Mouse (Mus musculus) neural tube, embryonic 12.5 days (tissue): ENCODE measurements at regions not wholly inside any gene's neighbourhood (a gene's known extent, or its start where the extent isn't known, plus 50 kb on each side); places are given as distances from the start of the nearest gene placed in this dataset.

Source experiments
- ATAC-seq: fragments of 200-750 bp; cut with Nextera tagmentation; 2 replicates; pipeline ENCODE4 v1.8.0; 2017; ENCODE audit warnings: low read depth, mild to moderate bottlenecking, moderate TSS enrichment, moderate library complexity; ENCODE audit not compliant: low FRiP score
- H3K27ac ChIP-seq: fragments of 300-500 bp; sonication (generic); 2 replicates; pipeline ENCODE4 v1.5.1; 2016
- H3K27me3 ChIP-seq: fragments of 300-500 bp; sonication (generic); replicated peaks from 2 replicates; pipeline ENCODE4 v1.6.1; 2016; ENCODE audit warnings: mild to moderate bottlenecking
- H3K36me3 ChIP-seq: fragments of 300-500 bp; sonication (generic); 2 replicates; pipeline ENCODE4 v1.6.1; 2016; ENCODE audit warnings: mild to moderate bottlenecking
- H3K4me1 ChIP-seq: fragments of 300-500 bp; sonication (generic); 2 replicates; pipeline ENCODE4 v1.6.1; 2016
- H3K4me2 ChIP-seq: fragments of 300-500 bp; sonication (generic); replicated peaks from 2 replicates; pipeline ENCODE4 v1.6.1; 2016; ENCODE audit warnings: mild to moderate bottlenecking
- H3K4me3 ChIP-seq: fragments of 300-500 bp; sonication (generic); 2 replicates; pipeline ENCODE4 v1.5.1; 2016
- H3K9ac ChIP-seq: fragments of 300-500 bp; sonication (generic); 2 replicates; pipeline ENCODE4 v1.6.1; 2016; ENCODE audit warnings: mild to moderate bottlenecking
- H3K9me3 ChIP-seq: fragments of 300-500 bp; sonication (generic); 2 replicates; pipeline ENCODE4 v1.6.1; 2016; ENCODE audit warnings: mild to moderate bottlenecking
- WGBS: fragments of 180-500 bp; shearing (Covaris S2); methylation state at CpG from one replicate; pipeline ENCODE4 v1.1.7; 2016; 5-methylcytosine and 5-hydroxymethylcytosine counted together

GRCm38 (mm10) chr2:147905759-147906740, 140.7 kb downstream of the Foxa2 start:
- H3K9ac ChIP-seq = no peak overlapping the region
- H3K9me3 ChIP-seq = no peaks in the 10 kb centered on the region
- no peak overlapping the region for H3K4me2 ChIP-seq
- WGBS = 4% methylated on average over 19 of the region's 19 CpGs
- peaks cover 15% of the 10 kb centered on the region; the same call in 1 of the 2 replicates for H3K4me1 ChIP-seq
- ATAC-seq = peak; percentile 68
- H3K4me3 ChIP-seq = no peak overlapping the region
- no peak overlapping the region for H3K27ac ChIP-seq
- peaks cover 80% of the 10 kb centered on the region for H3K27me3 ChIP-seq
- no peaks in the 10 kb centered on the region for H3K36me3 ChIP-seq

- Histone ChIP-seq H3K9ac (no peak overlapping the region), H3K4me1 (peaks cover 15% of the 10 kb centered on the region; the same call in 1 of the 2 replicates), H3K27me3 (peaks cover 84% of the 10 kb centered on the region), H3K36me3 (no peaks in the 10 kb centered on the region), H3K9me3 (no peaks in the 10 kb centered on the region), H3K27ac (no peak overlapping the region), H3K4me3 (no peak overlapping the region), H3K4me2 (peak overlapping the region; percentile 14; the same call in 1 of the 2 replicates)
- no peak; the same call in 1 of the 2 replicates for ATAC-seq
- WGBS = 5% methylated on average over 3 of the region's 3 CpGs
Measured at GRCm38 (mm10) chr2:147905118-147905517, 141.7 kb downstream of the Foxa2 start.

- Histone ChIP-seq H3K4me1 (no peaks in the 10 kb centered on the region), H3K4me3 (no peak overlapping the region), H3K36me3 (no peaks in the 10 kb centered on the region), H3K27me3 (peaks cover 61% of the 10 kb centered on the region), H3K4me2 (no peak overlapping the region), H3K9ac (no peak overlapping the region), H3K9me3 (no peaks in the 10 kb centered on the region), H3K27ac (no peak overlapping the region)
- 89% methylated on average over 1 of the region's 1 CpGs for WGBS
- ATAC-seq = no peak
Measured at GRCm38 (mm10) chr2:147899236-147899635, 147.5 kb downstream of the Foxa2 start.

- no peaks in the 10 kb centered on the region for H3K4me1 ChIP-seq
- ATAC-seq = peak; percentile 63; the same call in 1 of the 2 replicates
Measured at GRCm38 (mm10) chr2:147895691-147896090, 151.1 kb downstream of the Foxa2 start.

GRCm38 (mm10) chr2:147894213-147894612, 152.6 kb downstream of the Foxa2 start:
- WGBS = 36% methylated on average over 1 of the region's 1 CpGs
- H3K4me1 ChIP-seq = no peaks in the 10 kb centered on the region
- H3K9me3 ChIP-seq = no peaks in the 10 kb centered on the region
- H3K4me2 ChIP-seq = no peak overlapping the region
- H3K36me3 ChIP-seq = no peaks in the 10 kb centered on the region
- peaks cover 32% of the 10 kb centered on the region for H3K27me3 ChIP-seq
- H3K9ac ChIP-seq = no peak overlapping the region
- H3K27ac ChIP-seq = no peak overlapping the region
- no peak overlapping the region for H3K4me3 ChIP-seq
- no peak for ATAC-seq

More at GRCm38 (mm10) chr2:147895691-147896090, 151.1 kb downstream of the Foxa2 start:
- 2% methylated on average over 1 of the region's 1 CpGs for WGBS
- Histone ChIP-seq H3K27me3 (peaks cover 41% of the 10 kb centered on the region), H3K27ac (no peak overlapping the region), H3K36me3 (no peaks in the 10 kb centered on the region), H3K9ac (no peak overlapping the region), H3K4me3 (no peak overlapping the region), H3K4me2 (no peak overlapping the region), H3K9me3 (no peaks in the 10 kb centered on the region)

- no peak overlapping the region for H3K4me3 ChIP-seq
- no peak overlapping the region for H3K4me2 ChIP-seq
- no peaks in the 10 kb centered on the region for H3K36me3 ChIP-seq
- no peak overlapping the region for H3K27ac ChIP-seq
- no peaks in the 10 kb centered on the region for H3K9me3 ChIP-seq
- 26% methylated on average over 6 of the region's 6 CpGs for WGBS
- 0 out of 2 replicates have a peak, but pooled peaks cover 3% of the 10 kb centered on the region for H3K4me1 ChIP-seq
- no peak for ATAC-seq
- H3K9ac ChIP-seq = no peak overlapping the region
- H3K27me3 ChIP-seq = peaks cover 16% of the 10 kb centered on the region
Measured at GRCm38 (mm10) chr2:147886191-147886590, 160.6 kb downstream of the Foxa2 start.

- Histone ChIP-seq H3K36me3 (no peaks in the 10 kb centered on the region), H3K27ac (no peak overlapping the region), H3K4me3 (no peak overlapping the region), H3K4me1 (peaks cover 24% of the 10 kb centered on the region; the same call in 1 of the 2 replicates), H3K9ac (no peak overlapping the region), H3K27me3 (peaks cover 45% of the 10 kb centered on the region), H3K9me3 (no peaks in the 10 kb centered on the region), H3K4me2 (peak overlapping the region; percentile 66)
- ATAC-seq = no peak
- 10% methylated on average over 13 of the region's 13 CpGs for WGBS
Measured at GRCm38 (mm10) chr2:147877907-147878306, 168.9 kb downstream of the Foxa2 start.

- Histone ChIP-seq H3K27me3 (peaks cover 45% of the 10 kb centered on the region), H3K27ac (no peak overlapping the region), H3K9me3 (no peaks in the 10 kb centered on the region), H3K4me3 (no peak overlapping the region), H3K36me3 (no peaks in the 10 kb centered on the region), H3K9ac (no peak overlapping the region), H3K4me2 (peak overlapping the region; percentile 66), H3K4me1 (peaks cover 24% of the 10 kb centered on the region; the same call in 1 of the 2 replicates)
- ATAC-seq = peak; percentile 10; the same call in 1 of the 2 replicates
- 5% methylated on average over 4 of the region's 4 CpGs for WGBS
Measured at GRCm38 (mm10) chr2:147877543-147877904, 169.2 kb downstream of the Foxa2 start.

GRCm38 (mm10) chr2:147876708-147877542, 169.8 kb downstream of the Foxa2 start:
- no peaks in the 10 kb centered on the region for H3K9me3 ChIP-seq
- peaks cover 45% of the 10 kb centered on the region for H3K27me3 ChIP-seq
- peak overlapping the region; percentile 31 for H3K4me3 ChIP-seq
- H3K4me2 ChIP-seq = peak overlapping the region; percentile 66
- 4% methylated on average over 19 of the region's 19 CpGs for WGBS
- no peaks in the 10 kb centered on the region for H3K36me3 ChIP-seq
- peak; percentile 74 for ATAC-seq
- no peak overlapping the region for H3K9ac ChIP-seq
- H3K4me1 ChIP-seq = peaks cover 24% of the 10 kb centered on the region; the same call in 1 of the 2 replicates
- H3K27ac ChIP-seq = no peak overlapping the region

- Histone ChIP-seq H3K9ac (no peak overlapping the region), H3K4me1 (peaks cover 19% of the 10 kb centered on the region; the same call in 1 of the 2 replicates), H3K4me2 (no peak overlapping the region), H3K4me3 (no peak overlapping the region), H3K27ac (no peak overlapping the region), H3K9me3 (no peaks in the 10 kb centered on the region), H3K27me3 (peaks cover 21% of the 10 kb centered on the region), H3K36me3 (no peaks in the 10 kb centered on the region)
- ATAC-seq = no peak
- WGBS = 88% methylated on average over 3 of the region's 3 CpGs
Measured at GRCm38 (mm10) chr2:147872972-147873371, 173.8 kb downstream of the Foxa2 start.

GRCm38 (mm10) chr2:147851186-147851802, 195.5 kb downstream of the Foxa2 start:
- 89% methylated on average over 6 of the region's 6 CpGs for WGBS
- no peaks in the 10 kb centered on the region for H3K9me3 ChIP-seq
- no peak overlapping the region for H3K4me3 ChIP-seq
- ATAC-seq = no peak
- no peak overlapping the region for H3K9ac ChIP-seq
- H3K27ac ChIP-seq = no peak overlapping the region
- H3K27me3 ChIP-seq = no peaks in the 10 kb centered on the region; the same call in 1 of the 2 replicates
- no peaks in the 10 kb centered on the region for H3K4me1 ChIP-seq
- H3K4me2 ChIP-seq = no peak overlapping the region
- no peaks in the 10 kb centered on the region for H3K36me3 ChIP-seq
